Mouse (Mus musculus) R1 (cell line): ENCODE results near the gene Grsf1.

ENCODE experiments used
- DNase-seq: peaks from one replicate; pipeline ENCODE4 v3.0.0-alpha.2; 2018; ENCODE audit warnings: low read depth, low spot score

Grsf1 gene

GRCm38 (mm10) chr5:88688583-88689187, 12.7 kb upstream of the Grsf1 start:
- DNase-seq: peak; percentile 82

GRCm38 (mm10) chr5:88687996-88688406, 12.0 kb upstream of the Grsf1 start:
- DNase-seq: peak; percentile 64

GRCm38 (mm10) chr5:88685745-88686299, 9.9 kb upstream of the Grsf1 start:
- no peak for DNase-seq

GRCm38 (mm10) chr5:88685306-88685705, 9.3 kb upstream of the Grsf1 start:
- DNase-seq: peak; percentile 53

- DNase-seq: no peak
Observed at GRCm38 (mm10) chr5:88684226-88684625, 8.3 kb upstream of the Grsf1 start.

- DNase-seq: no peak
Observed at GRCm38 (mm10) chr5:88683706-88684105, 7.7 kb upstream of the Grsf1 start.

- DNase-seq: no peak
Observed at GRCm38 (mm10) chr5:88680567-88680966, 4.6 kb upstream of the Grsf1 start.

GRCm38 (mm10) chr5:88679341-88679740, 3.4 kb upstream of the Grsf1 start:
- peak; percentile 87 for DNase-seq

GRCm38 (mm10) chr5:88678929-88679328, 3.0 kb upstream of the Grsf1 start:
- DNase-seq: no peak

- DNase-seq: peak; percentile 22
Observed at GRCm38 (mm10) chr5:88674703-88675442, 1.1 kb downstream of the Grsf1 start.

GRCm38 (mm10) chr5:88663875-88664274, 12.1 kb downstream of the Grsf1 start:
- DNase-seq: no peak

GRCm38 (mm10) chr5:88663151-88663550, 12.8 kb downstream of the Grsf1 start:
- DNase-seq: no peak

GRCm38 (mm10) chr5:88657868-88658267, 18.1 kb downstream of the Grsf1 start:
- no peak for DNase-seq

GRCm38 (mm10) chr5:88652589-88652988, 23.4 kb downstream of the Grsf1 start:
- no peak for DNase-seq

GRCm38 (mm10) chr5:88649250-88650173, 26.5 kb downstream of the Grsf1 start:
- no peak for DNase-seq

GRCm38 (mm10) chr5:88645405-88645804, 30.6 kb downstream of the Grsf1 start:
- DNase-seq: no peak

GRCm38 (mm10) chr5:88644901-88645300, 31.1 kb downstream of the Grsf1 start:
- DNase-seq: no peak

- no peak for DNase-seq
Observed at GRCm38 (mm10) chr5:88643491-88643890, 32.5 kb downstream of the Grsf1 start.

- DNase-seq: no peak
Observed at GRCm38 (mm10) chr5:88642786-88643185, 33.2 kb downstream of the Grsf1 start.

GRCm38 (mm10) chr5:88634076-88634475, 41.9 kb downstream of the Grsf1 start:
- DNase-seq: peak; percentile 80

- DNase-seq: no peak
Observed at GRCm38 (mm10) chr5:88632463-88632862, 43.5 kb downstream of the Grsf1 start.

- DNase-seq: no peak
Observed at GRCm38 (mm10) chr5:88631545-88631944, 44.4 kb downstream of the Grsf1 start.
